Mouse (Mus musculus) intestine, embryonic 15.5 days (tissue): ENCODE measurements around the gene Cdc42. TPM values are rescaled to one million over a fixed set of nuclear protein-coding genes. Genes with fewer than 3 reads are reported as not detected.

Experiments
- ATAC-seq: fragments of 200-750 bp; cut with Nextera tagmentation; 2 replicates; pipeline ENCODE4 v1.8.0; 2017; ENCODE audit warnings: moderate TSS enrichment, moderate library complexity
- H3K27ac ChIP-seq: fragments of 300-500 bp; sonication (generic); 2 replicates; pipeline ENCODE4 v1.5.1; 2015; ENCODE audit warnings: mild to moderate bottlenecking, inconsistent platforms
- H3K27me3 ChIP-seq: fragments of 300-500 bp; sonication (generic); replicated peaks from 2 replicates; pipeline ENCODE4 v1.6.1; 2015; ENCODE audit warnings: inconsistent platforms
- H3K36me3 ChIP-seq: fragments of 300-500 bp; sonication (generic); 2 replicates; pipeline ENCODE4 v1.6.1; 2015; ENCODE audit warnings: inconsistent platforms
- H3K4me1 ChIP-seq: fragments of 300-500 bp; sonication (generic); replicated peaks from 2 replicates; pipeline ENCODE4 v1.6.1; 2015; ENCODE audit warnings: inconsistent platforms
- H3K4me2 ChIP-seq: fragments of 300-500 bp; sonication (generic); replicated peaks from 2 replicates; pipeline ENCODE4 v1.6.1; 2015; ENCODE audit warnings: mild to moderate bottlenecking, inconsistent platforms
- H3K4me3 ChIP-seq: fragments of 300-500 bp; sonication (generic); replicated peaks from 2 replicates; pipeline ENCODE4 v1.5.1; 2015; ENCODE audit warnings: inconsistent platforms
- H3K9ac ChIP-seq: fragments of 300-500 bp; sonication (generic); 2 replicates; pipeline ENCODE4 v1.6.1; 2015; ENCODE audit warnings: inconsistent platforms
- H3K9me3 ChIP-seq: fragments of 300-500 bp; sonication (generic); 2 replicates; pipeline ENCODE4 v1.6.1; 2016; ENCODE audit warnings: inconsistent platforms
- WGBS: fragments of 180-500 bp; shearing (Covaris S2); methylation state at CpG from one replicate; pipeline ENCODE4 v1.1.7; 2015; 5-methylcytosine and 5-hydroxymethylcytosine counted together
- polyA plus RNA-seq: library from polyadenylated mRNA; unstranded; fragments of >200 nt; fragmentation: Nextera tagmentation; extraction: Ambion mirVana; gene quantifications from 2 replicates; pipeline ENCODE4 v1.2.1, GENCODE M21; 2015

Gene Cdc42
- polyA plus RNA-seq, 1 experiment from 2014 or later: 697 TPM

- H3K4me1 ChIP-seq: peaks cover 22% of the 10 kb centered on the region
- H3K36me3 ChIP-seq: no peaks in the 10 kb centered on the region
- 0 out of 2 replicates have a peak, but pooled peaks have one; percentile 35 for ATAC-seq
- no peaks in the 10 kb centered on the region for H3K27me3 ChIP-seq
- H3K9me3 ChIP-seq: no peaks in the 10 kb centered on the region
- no peak overlapping the region for H3K9ac ChIP-seq
- 39% methylated on average over 13 of the region's 13 CpGs for WGBS
- H3K27ac ChIP-seq: peak overlapping the region; percentile 65
- H3K4me2 ChIP-seq: no peak overlapping the region
- H3K4me3 ChIP-seq: no peak overlapping the region
These were observed 51.5 kb downstream of the Cdc42 start for GRCm38 (mm10) chr4:137305831-137306576.

- H3K36me3 ChIP-seq: no peaks in the 10 kb centered on the region
- H3K4me3 ChIP-seq: no peak overlapping the region
- H3K27ac ChIP-seq: no peak overlapping the region
- H3K9ac ChIP-seq: no peak overlapping the region
- H3K4me1 ChIP-seq: peaks cover 22% of the 10 kb centered on the region
- H3K4me2 ChIP-seq: no peak overlapping the region
- ATAC-seq: no peak
- no peaks in the 10 kb centered on the region for H3K9me3 ChIP-seq
- WGBS: 78% methylated on average over 7 of the region's 7 CpGs
- H3K27me3 ChIP-seq: no peaks in the 10 kb centered on the region
These were observed 52.5 kb downstream of the Cdc42 start for GRCm38 (mm10) chr4:137305066-137305465.

DNA sequence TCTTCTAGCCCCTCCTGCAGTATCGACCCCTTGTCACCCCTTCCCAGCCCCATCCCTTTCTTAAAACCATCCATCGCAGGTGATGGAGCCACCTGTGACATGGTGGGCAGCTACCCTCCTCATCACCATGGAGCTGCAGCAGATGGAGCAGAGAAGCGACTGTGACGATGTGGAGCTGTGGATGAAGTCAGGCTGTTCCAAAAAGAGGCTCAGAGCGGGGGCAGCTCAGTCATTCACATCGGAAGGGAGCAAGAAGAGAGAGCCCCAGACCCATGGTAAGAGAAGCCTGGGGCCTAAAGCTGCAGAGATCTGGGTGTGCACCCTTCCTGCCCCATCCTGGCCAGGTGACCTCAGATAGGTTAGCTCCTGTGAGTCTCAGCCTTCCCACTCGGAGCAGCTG, 53.4 kb downstream of the Cdc42 start:
- 82% methylated on average over 7 of the region's 7 CpGs for WGBS
- Histone ChIP-seq H3K27ac (no peak overlapping the region), H3K9me3 (no peaks in the 10 kb centered on the region), H3K4me2 (no peak overlapping the region), H3K4me3 (no peak overlapping the region), H3K27me3 (no peaks in the 10 kb centered on the region), H3K4me1 (peaks cover 22% of the 10 kb centered on the region), H3K9ac (no peak overlapping the region), H3K36me3 (no peaks in the 10 kb centered on the region)
- no peak for ATAC-seq

- no peak overlapping the region for H3K4me3 ChIP-seq
- no peak for ATAC-seq
These were observed 55.9 kb downstream of the Cdc42 start for GRCm38 (mm10) chr4:137301635-137302034.

GRCm38 (mm10) chr4:137300227-137300626, 57.3 kb downstream of the Cdc42 start:
- Histone ChIP-seq H3K9ac (no peak overlapping the region), H3K27ac (no peak overlapping the region), H3K4me1 (no peaks in the 10 kb centered on the region), H3K36me3 (no peaks in the 10 kb centered on the region), H3K4me3 (no peak overlapping the region), H3K4me2 (no peak overlapping the region), H3K27me3 (no peaks in the 10 kb centered on the region), H3K9me3 (no peaks in the 10 kb centered on the region)
- no peak for ATAC-seq
- WGBS: 90% methylated on average over 13 of the region's 13 CpGs

More at GRCm38 (mm10) chr4:137301635-137302034, 55.9 kb downstream of the Cdc42 start:
- no peak overlapping the region for H3K9ac ChIP-seq
- no peak overlapping the region for H3K4me2 ChIP-seq
- H3K4me1 ChIP-seq: peaks cover 9% of the 10 kb centered on the region
- no peaks in the 10 kb centered on the region for H3K36me3 ChIP-seq
- H3K27ac ChIP-seq: no peak overlapping the region
- WGBS: 70% methylated on average over 16 of the region's 16 CpGs
- no peaks in the 10 kb centered on the region for H3K27me3 ChIP-seq
- H3K9me3 ChIP-seq: no peaks in the 10 kb centered on the region

DNA sequence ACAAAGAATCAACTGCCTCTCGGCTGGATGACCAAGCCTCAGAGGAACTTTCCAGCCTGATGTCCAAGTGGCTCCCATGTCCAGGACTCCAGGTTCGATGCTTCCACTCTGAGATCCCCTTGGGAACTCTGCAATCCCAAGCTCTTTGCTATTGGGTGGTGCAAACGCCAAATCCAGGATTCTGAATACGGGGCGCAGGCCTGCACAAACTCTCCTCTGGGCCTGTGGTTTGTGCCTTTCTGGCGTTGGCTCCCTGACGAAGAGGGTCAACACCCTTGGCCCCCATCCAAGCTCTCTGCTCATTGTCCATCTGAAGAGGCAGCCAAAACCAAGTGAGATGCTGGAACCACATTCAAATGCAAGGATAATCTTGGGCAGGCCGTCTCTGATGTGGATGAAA, 59.1 kb downstream of the Cdc42 start:
- H3K27me3 ChIP-seq: no peaks in the 10 kb centered on the region
- H3K4me1 ChIP-seq: no peaks in the 10 kb centered on the region
- no peak overlapping the region for H3K9ac ChIP-seq
- ATAC-seq: no peak
- H3K4me2 ChIP-seq: no peak overlapping the region
- no peaks in the 10 kb centered on the region for H3K36me3 ChIP-seq
- no peak overlapping the region for H3K4me3 ChIP-seq
- 70% methylated on average over 8 of the region's 8 CpGs for WGBS
- H3K9me3 ChIP-seq: no peaks in the 10 kb centered on the region
- no peak overlapping the region for H3K27ac ChIP-seq

GRCm38 (mm10) chr4:137297611-137298010, 59.9 kb downstream of the Cdc42 start:
- Histone ChIP-seq H3K4me1 (no peaks in the 10 kb centered on the region), H3K4me2 (no peak overlapping the region), H3K9me3 (no peaks in the 10 kb centered on the region), H3K4me3 (no peak overlapping the region), H3K27ac (no peak overlapping the region), H3K9ac (no peak overlapping the region), H3K36me3 (no peaks in the 10 kb centered on the region), H3K27me3 (no peaks in the 10 kb centered on the region)
- 84% methylated on average over 4 of the region's 4 CpGs for WGBS
- ATAC-seq: no peak

- H3K4me1 ChIP-seq: no peaks in the 10 kb centered on the region
- no peak overlapping the region for H3K4me3 ChIP-seq
- WGBS: 81% methylated on average over 8 of the region's 8 CpGs
- no peak for ATAC-seq
- no peak overlapping the region for H3K9ac ChIP-seq
- no peak overlapping the region for H3K4me2 ChIP-seq
- H3K27ac ChIP-seq: no peak overlapping the region
- no peaks in the 10 kb centered on the region for H3K27me3 ChIP-seq
- no peaks in the 10 kb centered on the region for H3K36me3 ChIP-seq
- no peaks in the 10 kb centered on the region for H3K9me3 ChIP-seq
These were observed 62.6 kb downstream of the Cdc42 start for GRCm38 (mm10) chr4:137294951-137295350.

- WGBS: 75% methylated on average over 5 of the region's 5 CpGs
- no peak for ATAC-seq
- H3K4me3 ChIP-seq: no peak overlapping the region
- no peaks in the 10 kb centered on the region for H3K4me1 ChIP-seq
- no peak overlapping the region for H3K27ac ChIP-seq
- H3K27me3 ChIP-seq: no peaks in the 10 kb centered on the region
- no peak overlapping the region for H3K4me2 ChIP-seq
- H3K9me3 ChIP-seq: no peaks in the 10 kb centered on the region
- H3K36me3 ChIP-seq: no peaks in the 10 kb centered on the region
- no peak overlapping the region for H3K9ac ChIP-seq
These were observed 63.0 kb downstream of the Cdc42 start for GRCm38 (mm10) chr4:137294474-137294873.

DNA sequence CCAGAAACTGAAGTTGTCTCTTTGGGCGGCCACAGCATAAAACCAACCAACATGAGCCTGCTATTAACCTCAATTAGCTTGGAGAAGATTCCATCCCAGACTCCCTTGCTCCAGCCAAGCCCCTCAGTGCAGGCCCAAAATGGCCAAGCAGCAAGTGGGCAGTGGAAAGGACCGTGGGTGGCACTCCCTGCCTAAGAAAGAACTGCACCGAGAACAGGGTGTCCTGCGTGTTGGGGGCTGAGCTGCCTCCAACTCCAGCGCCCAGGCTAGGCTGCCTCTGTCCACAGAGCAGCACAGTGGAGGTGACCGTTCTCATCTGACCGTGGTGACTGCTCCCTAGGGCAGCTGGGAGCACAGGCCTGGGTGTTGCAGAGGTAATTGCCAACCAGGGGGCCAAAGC, 63.5 kb downstream of the Cdc42 start:
- H3K36me3 ChIP-seq: no peaks in the 10 kb centered on the region
- no peak overlapping the region for H3K4me2 ChIP-seq
- no peak overlapping the region for H3K4me3 ChIP-seq
- ATAC-seq: no peak
- H3K9me3 ChIP-seq: no peaks in the 10 kb centered on the region
- no peak overlapping the region for H3K27ac ChIP-seq
- H3K9ac ChIP-seq: no peak overlapping the region
- 69% methylated on average over 7 of the region's 7 CpGs for WGBS
- no peaks in the 10 kb centered on the region for H3K4me1 ChIP-seq
- no peaks in the 10 kb centered on the region for H3K27me3 ChIP-seq

DNA sequence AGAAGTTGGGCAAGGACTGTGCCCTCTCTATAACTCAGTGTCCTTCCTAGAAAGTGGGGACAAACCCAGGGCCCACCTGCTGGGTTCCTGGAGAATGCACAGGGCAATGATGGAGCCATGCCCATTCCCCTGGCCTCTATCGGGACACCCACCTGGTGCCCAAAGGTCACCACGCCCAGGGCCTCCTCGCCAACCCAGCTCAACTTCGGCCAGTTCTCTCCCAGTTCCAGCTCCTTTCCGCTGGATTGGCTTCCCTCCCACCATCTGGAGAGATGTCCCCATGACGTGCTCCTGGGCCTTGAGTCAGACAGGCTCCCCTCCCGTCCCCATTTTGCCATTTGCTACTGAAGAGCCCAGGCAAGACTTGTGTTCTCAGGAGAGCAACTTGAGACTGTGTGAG, 64.9 kb downstream of the Cdc42 start:
- Histone ChIP-seq H3K36me3 (no peaks in the 10 kb centered on the region), H3K9ac (no peak overlapping the region), H3K27ac (no peak overlapping the region), H3K9me3 (no peaks in the 10 kb centered on the region), H3K4me2 (no peak overlapping the region), H3K27me3 (no peaks in the 10 kb centered on the region), H3K4me1 (no peaks in the 10 kb centered on the region; the same call in 1 of the 2 replicates), H3K4me3 (no peak overlapping the region)
- ATAC-seq: no peak
- WGBS: 77% methylated on average over 7 of the region's 7 CpGs

GRCm38 (mm10) chr4:137290250-137290649, 67.3 kb downstream of the Cdc42 start:
- Histone ChIP-seq H3K4me3 (no peak overlapping the region), H3K4me2 (no peak overlapping the region), H3K27ac (no peak overlapping the region), H3K36me3 (no peaks in the 10 kb centered on the region), H3K27me3 (no peaks in the 10 kb centered on the region), H3K9me3 (no peaks in the 10 kb centered on the region), H3K4me1 (peaks cover 6% of the 10 kb centered on the region), H3K9ac (no peak overlapping the region)
- ATAC-seq: no peak
- WGBS: 82% methylated on average over 3 of the region's 3 CpGs

DNA sequence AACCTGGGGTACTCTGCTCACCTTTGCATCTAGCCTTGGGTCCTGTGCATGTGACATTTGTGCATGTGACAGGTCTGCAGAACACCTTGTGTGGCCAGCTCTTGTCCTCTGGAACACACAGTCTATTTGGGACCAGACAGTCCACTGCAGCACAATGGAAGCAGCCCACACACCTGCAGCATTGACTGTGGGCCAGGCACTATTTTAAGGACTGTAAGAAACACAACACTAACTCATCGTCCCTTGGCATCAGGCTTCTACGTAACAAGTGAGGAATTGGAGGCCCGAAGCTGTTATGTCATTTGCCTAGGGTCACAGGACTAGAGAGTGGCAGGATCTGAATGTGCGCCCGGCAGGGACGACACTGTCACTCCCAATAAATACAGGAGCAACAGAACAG, 67.8 kb downstream of the Cdc42 start:
- WGBS: 87% methylated on average over 6 of the region's 6 CpGs
- Histone ChIP-seq H3K36me3 (no peaks in the 10 kb centered on the region), H3K9me3 (no peaks in the 10 kb centered on the region)

More for the DNA sequence above, 67.8 kb downstream of the Cdc42 start:
- no peak overlapping the region for H3K27ac ChIP-seq
- no peak overlapping the region for H3K4me3 ChIP-seq
- H3K27me3 ChIP-seq: peaks cover under 1% of the 10 kb centered on the region; the same call in 1 of the 2 replicates
- no peak overlapping the region for H3K4me2 ChIP-seq
- no peak for ATAC-seq
- H3K4me1 ChIP-seq: peaks cover 6% of the 10 kb centered on the region
- H3K9ac ChIP-seq: no peak overlapping the region
